Mouse (Mus musculus) hindbrain, embryonic 11.5 days (tissue): Measurements from ENCODE around the gene Lypd9. TPM values are rescaled to one million over a fixed set of nuclear protein-coding genes. Genes with fewer than 3 reads are reported as not detected.

Source experiments
- ATAC-seq: fragments of 200-750 bp; cut with Nextera tagmentation; 2 replicates; pipeline ENCODE4 v1.8.0; 2017; ENCODE audit warnings: mild to moderate bottlenecking, moderate TSS enrichment, moderate library complexity; ENCODE audit not compliant: low FRiP score
- DNase-seq: peaks from one replicate; pipeline ENCODE4 v3.0.0-alpha.2; 2015; ENCODE audit warnings: low spot score
- H3K27ac ChIP-seq: fragments of 300-500 bp; sonication (generic); 2 replicates; pipeline ENCODE4 v1.5.1; 2014; ENCODE audit warnings: mild to moderate bottlenecking, low read depth, low read length
- H3K27me3 ChIP-seq: fragments of 300-500 bp; sonication (generic); 2 replicates; pipeline ENCODE4 v1.6.1; 2014; ENCODE audit warnings: mild to moderate bottlenecking, low read length, moderate library complexity, mixed read lengths; ENCODE audit not compliant: control insufficient read depth, insufficient read depth
- H3K36me3 ChIP-seq: fragments of 300-500 bp; sonication (generic); 2 replicates; pipeline ENCODE4 v1.6.1; 2014; ENCODE audit warnings: mild to moderate bottlenecking, low read length, moderate library complexity, mixed read lengths; ENCODE audit not compliant: control insufficient read depth, insufficient read depth
- H3K4me1 ChIP-seq: fragments of 300-500 bp; sonication (generic); replicated peaks from 2 replicates; pipeline ENCODE4 v1.6.1; 2014; ENCODE audit warnings: low read length, mixed read lengths; ENCODE audit not compliant: control insufficient read depth, insufficient read depth
- H3K4me2 ChIP-seq: fragments of 300-500 bp; sonication (generic); replicated peaks from 2 replicates; pipeline ENCODE4 v1.6.1; 2014; ENCODE audit warnings: mild to moderate bottlenecking, low read depth, low read length
- H3K4me3 ChIP-seq: fragments of 300-500 bp; sonication (generic); 2 replicates; pipeline ENCODE4 v1.5.1; 2014; ENCODE audit warnings: low read depth, low read length
- H3K9ac ChIP-seq: fragments of 300-500 bp; sonication (generic); 2 replicates; pipeline ENCODE4 v1.6.1; 2014; ENCODE audit warnings: low read depth, low read length
- H3K9me3 ChIP-seq: fragments of 300-500 bp; sonication (generic); 2 replicates; pipeline ENCODE4 v1.6.1; 2016; ENCODE audit warnings: low read length; ENCODE audit not compliant: control insufficient read depth
- WGBS: fragments of 180-500 bp; shearing (Covaris S2); extraction: QIAGEN DNeasy Blood & Tissue Kit; methylation state at CpG from one replicate; pipeline ENCODE4 v1.1.7; 2014; 5-methylcytosine and 5-hydroxymethylcytosine counted together
- polyA plus RNA-seq: library from polyadenylated mRNA; unstranded; fragments of >200 nt; fragmentation: Nextera tagmentation; extraction: Ambion mirVana; gene quantifications from 2 replicates; pipeline ENCODE4 v1.2.1, GENCODE M21; 2014

The Lypd9 gene
- polyA plus RNA-seq, 1 experiment from 2014 or later: not detected

GRCm38 (mm10) chr11:58420815-58421214 lies 31.9 kb downstream of the Lypd9 start, which contains the start of gene 1810065E05Rik:
Gene 1810065E05Rik (plus strand): TSS chr11:58421111.
- no peak for ATAC-seq
- H3K4me2 ChIP-seq: no peak within 1 kb of the TSS

GRCm38 (mm10) chr11:58418336-58418735 lies 34.4 kb downstream of the Lypd9 start:
- DNase-seq (no peak), ATAC-seq (no peak)
- Histone ChIP-seq H3K4me3 (no peak overlapping the region), H3K4me2 (no peak overlapping the region), H3K36me3 (no peaks in the 10 kb centered on the region), H3K4me1 (no peaks in the 10 kb centered on the region), H3K9me3 (no peaks in the 10 kb centered on the region), H3K27ac (no peak overlapping the region), H3K27me3 (no peaks in the 10 kb centered on the region), H3K9ac (no peak overlapping the region)
- 86% methylated on average over 3 of the region's 3 CpGs for WGBS

More at GRCm38 (mm10) chr11:58420815-58421214, 31.9 kb downstream of the Lypd9 start, which contains the start of gene 1810065E05Rik:
- H3K4me1 ChIP-seq: no peaks in the 10 kb centered on the region
- 78% methylated on average over 1 of the region's 1 CpGs for whole genome bisulfite sequencing
- H3K4me3 ChIP-seq: no peak within 1 kb of the TSS
- H3K9me3 ChIP-seq: no peaks in the 10 kb centered on the region
- no peak for DNase-seq
- no peak within 1 kb of the TSS for H3K9ac ChIP-seq
- H3K36me3 ChIP-seq: no peaks in the 10 kb centered on the region
- no peak within 1 kb of the TSS for H3K27ac ChIP-seq
- no peaks in the 10 kb centered on the region for H3K27me3 ChIP-seq

- H3K36me3 ChIP-seq: no peaks in the 10 kb centered on the region
- ATAC-seq (no peak), DNase-seq (no peak)
- H3K4me2 ChIP-seq: no peak overlapping the region
- H3K9ac ChIP-seq: no peak overlapping the region
- 84% methylated on average over 3 of the region's 3 CpGs for WGBS
- H3K4me3 ChIP-seq: no peak overlapping the region
- no peaks in the 10 kb centered on the region for H3K27me3 ChIP-seq
- H3K27ac ChIP-seq: no peak overlapping the region
- no peaks in the 10 kb centered on the region for H3K9me3 ChIP-seq
- no peaks in the 10 kb centered on the region for H3K4me1 ChIP-seq
These were observed 44.7 kb downstream of the Lypd9 start for GRCm38 (mm10) chr11:58408066-58408465.

GRCm38 (mm10) chr11:58400655-58401054 lies 52.1 kb downstream of the Lypd9 start:
- Histone ChIP-seq H3K27ac (no peak overlapping the region), H3K4me2 (no peak overlapping the region), H3K9me3 (no peaks in the 10 kb centered on the region), H3K4me3 (no peak overlapping the region), H3K9ac (no peak overlapping the region), H3K27me3 (no peaks in the 10 kb centered on the region), H3K36me3 (no peaks in the 10 kb centered on the region), H3K4me1 (no peaks in the 10 kb centered on the region)
- no peak for ATAC-seq
- WGBS: 56% methylated on average over 5 of the region's 5 CpGs
- no peak for DNase-seq

- no peaks in the 10 kb centered on the region for H3K4me1 ChIP-seq
- no peaks in the 10 kb centered on the region for H3K9me3 ChIP-seq
- ATAC-seq (no peak), DNase-seq (peak; percentile 14)
- no peak overlapping the region for H3K4me2 ChIP-seq
- no peak overlapping the region for H3K9ac ChIP-seq
- H3K27me3 ChIP-seq: no peaks in the 10 kb centered on the region
- no peak overlapping the region for H3K27ac ChIP-seq
- no peaks in the 10 kb centered on the region for H3K36me3 ChIP-seq
- no peak overlapping the region for H3K4me3 ChIP-seq
- 61% methylated on average over 6 of the region's 6 CpGs for WGBS
These were observed 52.6 kb downstream of the Lypd9 start for GRCm38 (mm10) chr11:58399985-58400645.

Other genes with a start within 250 kb of the Lypd9 start
- not detected in 2 replicates for gene 4930438A08Rik, start 178.1 kb downstream of the Lypd9 start, polyA plus RNA-seq
- 12.5 and 15.5 TPM in 2 replicates for gene Zfp692, start 145.9 kb downstream of the Lypd9 start, polyA plus RNA-seq
- 26.1 and 28.9 TPM in 2 replicates for gene Zfp672, start 122.6 kb downstream of the Lypd9 start, polyA plus RNA-seq
- gene Sh3bp5l, start 122.2 kb downstream of the Lypd9 start, polyA plus RNA-seq: 23.4 and 27.7 TPM in 2 replicates
- not detected in 2 replicates for gene Lypd8, start 73.9 kb downstream of the Lypd9 start, polyA plus RNA-seq
- gene 1810065E05Rik, start 31.8 kb downstream of the Lypd9 start, polyA plus RNA-seq: not detected in 2 replicates
- not detected in 2 replicates for gene Gm12253, start 20.4 kb downstream of the Lypd9 start, polyA plus RNA-seq
- not detected in 2 replicates for gene Olfr30, start 9.3 kb upstream of the Lypd9 start, polyA plus RNA-seq
- gene Olfr332, start 39.6 kb upstream of the Lypd9 start, polyA plus RNA-seq: not detected in 2 replicates
- gene Olfr331, start 49.6 kb upstream of the Lypd9 start, polyA plus RNA-seq: not detected in 2 replicates
- not detected in 2 replicates for gene Olfr330, start 81.9 kb upstream of the Lypd9 start, polyA plus RNA-seq
- gene Olfr329-ps, start 93.5 kb upstream of the Lypd9 start, polyA plus RNA-seq: not detected in 2 replicates
- gene Olfr328, start 102.7 kb upstream of the Lypd9 start, polyA plus RNA-seq: 0.09 TPM in 1 of 2 replicates, not detected in the other
- gene Olfr224, start 117.6 kb upstream of the Lypd9 start, polyA plus RNA-seq: not detected in 2 replicates
- not detected in 2 replicates for gene Olfr325, start 124.8 kb upstream of the Lypd9 start, polyA plus RNA-seq
- not detected in 2 replicates for gene Olfr324, start 142.2 kb upstream of the Lypd9 start, polyA plus RNA-seq
- gene 2210407C18Rik, start 163.2 kb upstream of the Lypd9 start, polyA plus RNA-seq: not detected in 2 replicates
- not detected in 2 replicates for gene Olfr323, start 177.6 kb upstream of the Lypd9 start, polyA plus RNA-seq
- gene Trim58, start 187.5 kb upstream of the Lypd9 start, polyA plus RNA-seq: 0.27 and 0.62 TPM in 2 replicates
- not detected in 2 replicates for gene Olfr322, start 205.9 kb upstream of the Lypd9 start, polyA plus RNA-seq
- gene Olfr320, start 228.2 kb upstream of the Lypd9 start, polyA plus RNA-seq: not detected in 2 replicates
- gene Olfr319, start 246.2 kb upstream of the Lypd9 start, polyA plus RNA-seq: not detected in 2 replicates